Mouse (Mus musculus) testis, adult 2 months (tissue): ENCODE data around the gene Bmpr1a.

Experiments used
- CTCF ChIP-seq: fragments of 200-500 bp; IDR thresholded peaks from 2 replicates; pipeline ENCODE4 v1.5.1; 2012; ENCODE audit warnings: low read depth, mild to moderate bottlenecking, inconsistent platforms, low read length, moderate library complexity; ENCODE audit not compliant: control insufficient read depth, insufficient read depth, insufficient replicate concordance
- POLR2A ChIP-seq: fragments of 200-500 bp; IDR thresholded peaks from 2 replicates; pipeline ENCODE4 v1.6.1; 2012; ENCODE audit warnings: low read depth, mild to moderate bottlenecking, inconsistent platforms, low read length, moderate library complexity; ENCODE audit not compliant: control insufficient read depth

GRCm38 (mm10) chr14:34511901-34512300, 8.8 kb upstream of the Bmpr1a start:
- TF ChIP-seq CTCF, result no peak
- no peak for TF ChIP-seq POLR2A
